Mouse (Mus musculus) right cerebral cortex, postnatal 14 days (tissue): ENCODE measurements around the gene Tgfb2.

Experiments used
- DNase-seq: peaks from one replicate; pipeline ENCODE4 v3.0.0; 2022

The Tgfb2 gene

DNA sequence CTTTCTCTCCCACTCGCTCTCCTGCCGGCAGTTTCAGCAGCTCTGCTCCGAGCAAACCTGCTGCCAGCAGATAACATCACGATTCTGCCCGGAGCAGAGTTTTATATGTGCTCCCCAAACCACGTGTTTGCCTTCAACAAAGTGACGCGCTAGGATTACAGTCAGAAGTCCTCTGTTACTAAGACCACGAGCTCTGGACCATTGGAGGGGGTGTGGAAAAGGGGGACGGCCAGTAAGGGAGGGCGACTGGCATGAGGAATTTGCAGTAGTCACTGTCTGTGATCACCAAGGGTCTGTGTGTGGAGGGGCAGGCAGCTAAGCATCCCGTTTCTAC lies at the start of gene Tgfb2:
Gene Tgfb2, minus strand, starts transcription at position 75 of the 334 bp plus-strand sequence.
- peak; percentile 41 for DNase-seq

DNA sequence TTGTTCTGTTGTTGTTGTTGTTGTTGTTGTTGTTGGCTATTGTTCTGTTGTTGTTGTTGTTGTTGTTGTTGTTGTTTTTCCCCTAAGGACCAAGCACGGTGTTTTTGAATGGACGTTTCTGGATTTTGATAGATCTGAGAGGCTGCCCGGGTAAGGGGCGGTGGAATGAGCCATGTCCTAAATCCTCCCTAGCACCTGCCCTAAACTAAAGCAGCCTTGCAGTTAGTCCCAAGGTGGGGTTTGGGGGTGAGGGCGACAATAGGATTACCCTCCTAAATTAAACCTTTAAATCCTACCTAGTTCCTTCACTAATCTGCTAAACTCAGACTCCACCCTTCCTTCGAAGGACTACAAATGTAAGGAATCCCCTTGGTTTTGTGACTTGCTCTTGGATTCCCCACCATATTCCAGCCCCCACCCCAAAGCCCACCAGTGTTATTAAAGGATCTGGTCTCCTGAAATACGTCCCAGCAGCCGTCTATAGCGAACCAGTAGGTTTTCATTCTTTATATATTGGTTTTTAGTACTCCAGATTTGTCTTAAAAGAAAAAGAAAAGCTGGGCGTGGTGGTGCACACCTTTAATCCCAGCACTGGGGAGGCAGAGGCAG lies 44.0 kb upstream of the Tgfb2 start:
- DNase-seq, result no peak

GRCm38 (mm10) chr1:186748724-186749653 lies 43.2 kb upstream of the Tgfb2 start, which contains the start of gene Rrp15:
Rrp15 (minus strand) TSS chr1:186749358.
- peak; percentile 71 for DNase-seq

DNA sequence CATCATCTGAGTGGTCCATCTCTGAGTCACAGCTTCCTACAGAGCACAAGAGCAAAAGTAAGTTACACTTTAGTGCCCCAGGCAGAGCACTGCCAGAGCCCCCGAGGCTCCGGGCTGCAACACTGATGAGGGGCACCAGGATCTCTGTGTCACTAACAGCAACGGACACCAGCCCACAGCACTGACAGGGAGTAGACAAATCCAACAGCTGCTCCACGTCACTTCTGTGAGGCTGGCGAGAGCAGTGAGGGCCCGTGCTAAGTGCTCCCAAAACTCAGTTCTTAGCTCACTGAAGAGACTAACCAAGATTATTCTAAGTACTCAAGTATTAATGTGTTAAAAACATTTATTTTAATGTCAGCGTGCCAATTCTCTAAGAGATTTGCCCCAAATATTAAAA lies 34.0 kb upstream of the Tgfb2 start:
- no peak for DNase-seq

DNA sequence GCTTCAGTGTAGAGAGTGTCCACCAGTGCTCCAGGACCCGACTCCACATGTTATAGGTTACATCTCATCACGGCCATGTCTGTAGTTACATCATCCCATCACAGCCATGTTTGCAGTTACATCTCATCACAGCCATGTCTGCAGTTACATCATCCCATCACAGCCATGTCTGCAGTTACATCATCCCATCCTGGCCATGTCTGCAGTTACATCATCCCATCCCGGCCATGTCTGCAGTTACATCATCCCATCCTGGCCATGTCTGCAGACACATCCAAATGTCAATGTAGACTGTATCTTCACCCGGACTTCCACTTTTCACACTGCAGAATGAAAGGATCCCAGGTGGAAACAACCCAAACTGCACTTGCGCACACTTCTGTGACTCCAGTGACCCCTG lies 29.7 kb upstream of the Tgfb2 start:
- no peak for DNase-seq

DNA sequence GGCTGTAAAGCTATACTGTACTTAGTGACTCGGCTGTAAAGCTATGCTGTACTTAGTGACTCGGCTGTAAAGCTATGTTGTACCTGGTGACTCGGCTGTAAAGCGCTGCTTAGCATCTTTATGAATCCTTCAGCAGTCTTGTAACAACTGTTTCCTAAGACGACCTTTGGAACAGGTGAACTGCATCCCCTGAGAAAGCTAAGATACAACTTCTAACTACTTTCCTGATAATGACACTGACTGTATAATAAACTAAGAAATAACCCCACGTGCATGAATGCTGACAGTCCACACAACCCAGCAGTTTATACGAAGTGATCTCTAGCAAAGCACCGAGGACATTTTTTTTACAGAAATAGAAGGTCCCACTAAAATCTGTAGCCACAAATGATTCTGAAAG lies 27.3 kb upstream of the Tgfb2 start:
- DNase-seq, result no peak

DNA sequence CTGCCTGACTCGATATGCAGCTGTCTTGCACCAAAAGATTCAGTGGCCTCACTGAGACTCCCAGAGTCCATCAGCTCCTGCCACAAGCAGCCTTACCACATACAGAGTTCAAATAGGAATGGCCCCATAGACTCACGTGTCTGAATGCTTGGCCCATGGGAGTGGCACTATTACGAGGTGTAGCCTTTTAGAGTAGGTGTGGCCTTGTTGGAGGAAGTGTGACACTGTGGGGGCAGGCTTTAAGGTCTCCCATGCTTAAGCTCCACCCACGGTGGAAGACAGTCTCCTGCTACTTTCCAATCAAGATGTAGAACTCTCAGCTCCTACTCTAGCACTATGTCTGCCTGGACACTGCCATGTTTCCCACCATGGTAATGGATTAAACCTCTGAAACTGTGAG lies 23.0 kb upstream of the Tgfb2 start:
- DNase-seq, result no peak

GRCm38 (mm10) chr1:186726117-186726516 lies 20.3 kb upstream of the Tgfb2 start:
- no peak for DNase-seq

GRCm38 (mm10) chr1:186722299-186722698 lies 16.5 kb upstream of the Tgfb2 start:
- no peak for DNase-seq

DNA sequence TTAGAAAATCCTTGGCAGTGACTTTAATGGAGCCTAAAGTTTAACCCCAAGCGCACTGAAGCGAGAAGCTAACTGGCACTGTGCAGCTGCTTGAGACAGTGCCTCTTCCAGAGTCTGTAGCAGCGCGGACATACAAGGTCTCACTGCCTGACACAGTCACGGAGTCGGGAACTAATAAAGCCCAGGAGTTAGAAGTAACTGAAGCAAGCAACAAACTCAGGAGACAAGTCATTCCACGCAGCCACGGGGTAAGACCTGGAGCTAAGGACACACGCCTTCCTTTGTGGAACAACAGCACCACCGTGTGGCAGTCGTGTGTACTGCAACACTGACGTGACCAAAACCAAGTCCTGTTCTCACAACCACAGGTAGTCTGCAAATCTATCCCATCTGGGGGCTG lies 16.1 kb upstream of the Tgfb2 start:
- peak; percentile 81 for DNase-seq

GRCm38 (mm10) chr1:186721166-186721565 lies 15.4 kb upstream of the Tgfb2 start:
- DNase-seq, result no peak

- DNase-seq, result no peak
Measured at GRCm38 (mm10) chr1:186719708-186720107, 13.9 kb upstream of the Tgfb2 start.

- DNase-seq, result no peak
Measured at GRCm38 (mm10) chr1:186718881-186719280, 13.1 kb upstream of the Tgfb2 start.

DNA sequence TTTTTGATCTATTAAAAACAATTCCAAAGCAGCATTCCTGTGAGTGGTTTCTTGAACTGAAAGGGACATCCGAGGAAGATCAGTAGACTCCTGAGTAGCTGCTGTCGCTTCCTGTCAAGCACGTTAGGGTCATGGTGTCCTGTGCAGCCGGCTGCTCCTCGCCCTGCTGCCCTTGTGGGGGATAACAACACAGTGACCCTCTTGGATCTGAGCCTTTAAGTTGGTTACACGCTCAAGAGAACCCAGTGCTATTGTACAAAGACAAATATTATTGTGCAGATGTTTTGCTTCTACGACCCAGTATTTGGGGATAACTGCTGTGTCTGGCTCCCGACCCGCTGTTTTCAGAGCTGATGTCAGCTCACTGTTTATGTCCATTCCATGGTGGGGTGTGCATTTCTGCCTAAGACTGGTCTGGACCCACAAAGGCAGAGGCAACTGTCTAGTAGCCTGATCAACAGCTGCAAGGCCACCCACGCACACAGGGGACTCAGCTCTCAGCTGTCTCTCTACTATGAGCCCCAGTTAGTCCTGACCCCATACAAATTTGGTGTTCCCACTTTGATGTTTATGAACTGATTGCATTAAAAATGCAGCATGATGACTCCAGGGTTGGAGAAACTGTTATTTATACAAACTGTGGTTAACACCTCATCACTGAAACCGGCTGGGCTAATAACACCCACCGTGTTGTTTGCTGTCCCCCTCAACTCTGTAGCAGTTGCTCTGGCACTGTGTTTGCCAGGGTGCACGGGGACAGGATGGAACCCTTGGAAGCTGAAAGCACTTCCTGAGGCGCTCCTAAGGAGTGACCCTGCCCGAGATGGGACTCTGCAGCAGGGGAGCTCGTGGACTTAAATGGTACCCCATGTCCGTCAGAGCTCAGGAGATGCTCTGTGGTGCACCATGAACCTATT lies 9.4 kb upstream of the Tgfb2 start:
- no peak for DNase-seq

- no peak for DNase-seq
Measured at GRCm38 (mm10) chr1:186714215-186714614, 8.4 kb upstream of the Tgfb2 start.

DNA sequence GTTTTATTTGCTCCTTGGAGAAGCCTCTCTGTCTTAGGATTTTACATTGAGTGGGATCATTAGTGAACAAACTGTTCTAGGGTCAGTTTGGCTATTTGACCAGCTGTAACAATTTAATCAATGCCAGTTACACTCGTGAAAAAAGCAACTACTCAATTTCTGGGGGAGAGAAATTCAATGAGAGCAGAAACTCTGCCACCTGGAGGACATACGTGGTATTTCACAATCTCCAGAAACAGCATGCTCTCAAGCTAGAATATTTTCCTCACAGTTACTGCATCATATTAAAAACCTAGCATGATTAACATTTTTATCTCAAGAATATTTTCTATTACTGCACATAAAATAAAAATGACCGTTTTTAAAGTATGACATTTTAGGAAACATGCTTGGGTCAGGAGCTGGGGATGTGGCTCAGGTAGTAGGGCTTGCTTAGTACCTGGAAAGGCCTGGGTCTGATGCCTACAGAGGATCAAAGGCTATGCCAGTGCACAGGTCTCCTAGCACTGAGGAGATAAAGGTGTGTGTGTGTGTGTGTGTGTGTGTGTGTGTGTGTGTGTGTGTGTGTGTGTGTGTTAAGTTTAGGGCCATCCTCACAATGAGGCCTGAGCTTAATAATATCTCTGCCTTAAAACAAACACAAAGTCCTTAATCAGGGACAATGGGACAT lies 7.1 kb upstream of the Tgfb2 start:
- peak; percentile 50 for DNase-seq

DNA sequence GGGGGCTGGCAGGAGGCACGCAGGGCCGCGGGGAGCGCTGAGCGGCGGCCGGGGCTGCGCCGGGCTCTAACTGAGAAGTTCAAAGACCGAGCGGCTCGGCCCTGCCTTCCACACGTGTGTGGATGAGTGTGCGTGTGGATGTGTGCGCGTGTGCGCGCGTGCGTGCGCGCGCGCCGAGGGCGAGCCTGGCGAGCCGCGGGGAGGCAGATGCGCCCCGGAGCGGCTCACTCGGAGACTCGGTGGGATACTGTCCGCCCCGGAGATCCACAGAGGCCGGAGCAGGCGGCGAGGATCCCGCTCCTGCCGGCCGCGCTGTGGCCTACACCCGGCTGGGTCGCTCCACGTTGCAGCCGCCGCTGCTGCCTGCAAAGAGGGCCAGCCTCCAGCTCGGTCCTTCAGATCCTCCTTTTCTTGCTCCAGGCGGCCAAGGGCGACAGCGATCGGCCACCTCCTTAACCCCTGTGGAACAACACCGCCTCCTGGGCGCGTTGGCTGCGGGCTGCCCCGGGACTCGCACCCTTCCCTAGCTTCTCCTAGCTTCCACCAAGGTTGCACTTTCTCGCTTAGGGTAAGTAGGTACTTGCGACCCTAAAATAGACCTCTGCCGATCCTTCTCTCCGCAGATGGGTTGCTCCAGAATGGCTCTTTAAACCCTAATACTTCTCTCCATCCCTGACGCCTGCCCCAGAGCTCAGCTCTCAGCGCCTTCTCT lies 430 bp downstream of the Tgfb2 start:
- DNase-seq, result peak; percentile 55

- peak; percentile 33 for DNase-seq
Measured at GRCm38 (mm10) chr1:186703980-186704701, 1.6 kb downstream of the Tgfb2 start.

DNA sequence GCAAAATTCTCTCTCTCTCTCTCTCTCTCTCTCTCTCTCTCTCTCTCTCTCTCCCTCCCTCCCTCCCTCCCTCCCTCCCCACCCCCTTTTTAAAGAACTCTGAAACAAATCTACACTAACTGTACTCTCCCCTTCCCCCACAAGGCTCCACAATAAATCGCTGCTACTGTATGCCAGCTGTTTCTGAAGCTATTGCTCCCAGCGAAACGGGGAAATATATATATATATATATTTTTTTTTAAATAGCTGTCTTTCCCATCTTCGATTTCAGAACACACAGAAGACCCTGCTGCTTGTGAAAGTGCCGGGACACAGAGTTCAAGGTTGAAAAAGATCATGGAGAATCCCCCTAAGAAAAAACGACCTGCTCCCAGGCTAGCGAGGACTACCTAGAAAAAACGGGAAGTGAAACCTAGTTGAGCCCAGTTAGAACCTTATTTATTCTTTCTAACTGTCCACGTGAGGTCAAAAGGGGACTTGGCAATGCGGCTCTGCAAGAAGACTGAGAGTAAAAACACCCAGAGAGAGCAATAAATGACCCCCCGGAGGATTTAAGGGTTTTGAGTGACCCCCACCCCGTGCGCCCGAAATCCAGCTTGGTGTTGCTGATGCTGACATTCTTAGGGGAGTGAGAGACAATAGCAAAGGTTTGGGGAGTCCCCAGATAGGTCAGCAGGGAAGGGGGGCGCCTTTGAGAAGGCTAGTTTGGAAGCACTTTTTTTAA lies 2.4 kb downstream of the Tgfb2 start:
- no peak for DNase-seq

DNA sequence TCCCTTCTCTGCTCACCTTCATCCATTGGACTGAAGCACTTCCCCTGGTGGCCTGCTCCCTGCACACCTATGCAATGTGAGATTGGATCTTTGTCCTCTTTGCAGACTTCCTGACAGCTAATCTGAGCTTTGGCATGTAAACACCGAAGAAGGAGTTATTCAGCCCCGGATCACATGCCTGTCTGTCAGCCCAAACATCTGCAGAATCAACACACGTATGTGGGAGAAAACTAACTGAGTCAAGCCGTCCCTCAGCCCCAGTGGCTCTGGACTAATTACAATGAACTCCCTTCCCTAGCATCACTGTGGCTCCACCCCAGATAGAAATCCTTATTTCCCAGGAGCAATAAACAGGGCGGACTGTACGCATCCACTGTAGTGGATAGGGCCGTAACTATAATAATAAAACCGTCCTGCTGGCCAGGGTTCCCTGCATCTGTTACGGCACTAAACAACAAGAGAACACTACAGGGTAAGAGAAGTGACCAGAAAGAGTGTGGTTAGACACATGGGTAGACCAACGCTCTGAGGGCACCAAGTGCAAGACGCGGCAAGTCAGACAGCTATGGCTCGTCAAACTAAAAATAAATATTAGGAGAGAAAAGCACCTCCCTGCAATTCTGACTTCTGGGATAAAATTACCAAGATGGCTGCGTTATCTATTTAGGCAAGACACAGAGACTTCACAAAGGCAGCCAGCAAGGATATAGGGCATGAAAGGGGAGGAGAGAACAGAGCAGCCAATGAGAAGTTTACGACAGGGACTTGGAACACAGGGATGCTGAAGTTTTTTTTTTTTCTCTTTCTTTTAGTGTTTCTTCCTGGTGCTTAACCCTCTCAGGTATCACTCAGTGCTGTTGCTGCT lies 3.2 kb downstream of the Tgfb2 start:
- DNase-seq, result no peak
